Comparison of ENCODE assay signal across 15 mouse cellular contexts in genomic region chr2:179838036-179838435, GRCm38 (mm10).
DNase-seq lines count a peak whose midpoint lies in the region; ATAC-seq and TF ChIP-seq lines count a peak whose summit lies in the region.
"Had no signal": no experiment of that assay in that cellular context is flagged by ENCODE, and none has a peak within 500 bp of the region (broad histone marks: within the 10 kb centered on the region; RNA-seq: fewer than 3 reads in every experiment).

No protein-coding gene starts in this region.

- TF ChIP-seq CTCF in midbrain, postnatal 0 days (IDR thresholded peaks at IDR 0.05), result no peak

- ATAC-seq in midbrain, embryonic 13.5 days, result no peak
- ATAC-seq in midbrain, postnatal 0 days (ENCODE audit: low FRiP score), result no peak
- ATAC-seq in embryonic facial prominence, embryonic 13.5 days (ENCODE audit: insufficient number of reproducible peaks, insufficient read depth, low FRiP score, low TSS enrichment, low read depth), result no peak
- ATAC-seq in limb, embryonic 12.5 days (ENCODE audit: insufficient number of reproducible peaks, insufficient read depth, low FRiP score, low TSS enrichment, low read depth), result peak; percentile 32; the same call in 1 of the 2 replicates
- ATAC-seq in neural tube, embryonic 15.5 days (ENCODE audit: low FRiP score), result no peak
- ATAC-seq: inflammation-experienced regulatory T-cells, adult 6 months had no signal

- WGBS in midbrain, embryonic 13.5 days, result 81% methylated on average over 7 of the region's 7 CpGs
- 65% methylated on average over 7 of the region's 7 CpGs for WGBS in midbrain, postnatal 0 days
- 29% methylated on average over 7 of the region's 7 CpGs for WGBS in embryonic facial prominence, embryonic 13.5 days
- 15% methylated on average over 7 of the region's 7 CpGs for WGBS in limb, embryonic 12.5 days
- 63% methylated on average over 7 of the region's 7 CpGs for WGBS in neural tube, embryonic 15.5 days

- H3K4me2 ChIP-seq in midbrain, embryonic 13.5 days (replicated peaks), result no peak overlapping the region
- no peak overlapping the region for H3K4me2 ChIP-seq in midbrain, postnatal 0 days (ENCODE audit: low read depth, low read length, poor library complexity, severe bottlenecking)
- H3K4me2 ChIP-seq in embryonic facial prominence, embryonic 13.5 days, result peak overlapping the region; percentile 32; the same call in 1 of the 2 replicates
- peak overlapping the region; percentile 40 for H3K4me2 ChIP-seq in limb, embryonic 12.5 days
- H3K4me2 ChIP-seq in neural tube, embryonic 15.5 days, result no peak overlapping the region
- H3K4me2 ChIP-seq: forebrain, embryonic 12.5 days; liver, embryonic 13.5 days had no signal

- H3K27me3 ChIP-seq in midbrain, embryonic 13.5 days, result no peaks in the 10 kb centered on the region; the same call in 1 of the 2 replicates
- no peaks in the 10 kb centered on the region for H3K27me3 ChIP-seq in midbrain, postnatal 0 days (ENCODE audit: insufficient read depth, low read length)
- H3K27me3 ChIP-seq in embryonic facial prominence, embryonic 13.5 days, result peaks cover 13% of the 10 kb centered on the region
- no peaks in the 10 kb centered on the region; the same call in 1 of the 2 replicates for H3K27me3 ChIP-seq in limb, embryonic 12.5 days
- H3K27me3 ChIP-seq in neural tube, embryonic 15.5 days (replicated peaks), result no peaks in the 10 kb centered on the region
- H3K27me3 ChIP-seq: liver, embryonic 13.5 days had no signal

- DNase-seq in midbrain, postnatal 0 days (ENCODE audit: low spot score), result no peak
- no peak for DNase-seq in lung, adult 18-20 months
- no peak for DNase-seq in adrenal gland, postnatal 10 days
- DNase-seq: cerebellum, postnatal 10 days; heart, postnatal 10 days; liver, embryonic 13.5 days; retina, postnatal 1 day; thymus, adult 18-20 months had no signal

- H3K36me3 ChIP-seq in midbrain, embryonic 13.5 days, result no peaks in the 10 kb centered on the region
- no peaks in the 10 kb centered on the region for H3K36me3 ChIP-seq in midbrain, postnatal 0 days (ENCODE audit: insufficient read depth, low read length)
- no peaks in the 10 kb centered on the region for H3K36me3 ChIP-seq in embryonic facial prominence, embryonic 13.5 days
- H3K36me3 ChIP-seq in limb, embryonic 12.5 days, result no peaks in the 10 kb centered on the region
- H3K36me3 ChIP-seq in neural tube, embryonic 15.5 days, result no peaks in the 10 kb centered on the region
- H3K36me3 ChIP-seq: forebrain, embryonic 12.5 days; heart, embryonic 10.5 days; liver, embryonic 13.5 days had no signal

- H3K27ac ChIP-seq in midbrain, embryonic 13.5 days, result 0 out of 2 replicates have a peak overlapping the region, but pooled peaks have one; percentile 15
- no peak overlapping the region for H3K27ac ChIP-seq in midbrain, postnatal 0 days (ENCODE audit: low read depth, low read length)
- H3K27ac ChIP-seq in embryonic facial prominence, embryonic 13.5 days, result no peak overlapping the region
- H3K27ac ChIP-seq in limb, embryonic 12.5 days, result peak overlapping the region; percentile 91
- H3K27ac ChIP-seq in neural tube, embryonic 15.5 days (replicated peaks), result peak overlapping the region; percentile 4; the same call in 1 of the 2 replicates
- H3K27ac ChIP-seq: heart, embryonic 10.5 days; liver, embryonic 13.5 days had no signal

- no peaks in the 10 kb centered on the region for H3K9me3 ChIP-seq in midbrain, embryonic 13.5 days
- H3K9me3 ChIP-seq in midbrain, postnatal 0 days (ENCODE audit: low read length), result no peaks in the 10 kb centered on the region
- H3K9me3 ChIP-seq in embryonic facial prominence, embryonic 13.5 days, result no peaks in the 10 kb centered on the region
- H3K9me3 ChIP-seq in limb, embryonic 12.5 days, result no peaks in the 10 kb centered on the region
- H3K9me3 ChIP-seq in neural tube, embryonic 15.5 days (replicated peaks), result no peaks in the 10 kb centered on the region
- H3K9me3 ChIP-seq: forebrain, embryonic 12.5 days; heart, embryonic 10.5 days; liver, embryonic 13.5 days had no signal

- H3K4me1 ChIP-seq in midbrain, embryonic 13.5 days (replicated peaks), result peaks cover 36% of the 10 kb centered on the region
- H3K4me1 ChIP-seq in midbrain, postnatal 0 days (ENCODE audit: insufficient read depth, low read length), result peaks cover 10% of the 10 kb centered on the region; the same call in 1 of the 2 replicates
- H3K4me1 ChIP-seq in embryonic facial prominence, embryonic 13.5 days, result peaks cover 35% of the 10 kb centered on the region
- H3K4me1 ChIP-seq in limb, embryonic 12.5 days (replicated peaks), result peaks cover 66% of the 10 kb centered on the region
- H3K4me1 ChIP-seq in neural tube, embryonic 15.5 days, result peaks cover 48% of the 10 kb centered on the region
- H3K4me1 ChIP-seq: liver, embryonic 13.5 days had no signal

- no peak overlapping the region for H3K4me3 ChIP-seq in midbrain, embryonic 13.5 days (replicated peaks)
- H3K4me3 ChIP-seq in midbrain, postnatal 0 days (ENCODE audit: low read depth, low read length), result no peak overlapping the region
- H3K4me3 ChIP-seq in embryonic facial prominence, embryonic 13.5 days, result no peak overlapping the region
- H3K4me3 ChIP-seq in limb, embryonic 12.5 days (replicated peaks), result no peak overlapping the region; the same call in 1 of the 2 replicates
- H3K4me3 ChIP-seq in neural tube, embryonic 15.5 days (replicated peaks), result no peak overlapping the region
- H3K4me3 ChIP-seq: forebrain, embryonic 12.5 days; heart, embryonic 10.5 days; liver, embryonic 13.5 days had no signal

- H3K9ac ChIP-seq in midbrain, embryonic 13.5 days (replicated peaks), result no peak overlapping the region
- no peak overlapping the region for H3K9ac ChIP-seq in midbrain, postnatal 0 days (replicated peaks; ENCODE audit: low read length, poor library complexity, severe bottlenecking)
- H3K9ac ChIP-seq in embryonic facial prominence, embryonic 13.5 days, result no peak overlapping the region
- no peak overlapping the region for H3K9ac ChIP-seq in limb, embryonic 12.5 days (replicated peaks)
- H3K9ac ChIP-seq in neural tube, embryonic 15.5 days (replicated peaks), result no peak overlapping the region
- H3K9ac ChIP-seq: forebrain, embryonic 12.5 days; liver, embryonic 13.5 days had no signal

Comparison
In these comparisons a context has a peak if more than half of its experiments do, and no peak if none do; other contexts are left out.
1. H3K27ac ChIP-seq: peak in midbrain, embryonic 13.5 days (single experiment), limb, embryonic 12.5 days (single experiment) and neural tube, embryonic 15.5 days (single experiment); none in midbrain, postnatal 0 days (single experiment) and embryonic facial prominence, embryonic 13.5 days (single experiment).
2. H3K4me2 ChIP-seq: peak in embryonic facial prominence, embryonic 13.5 days (single experiment) and limb, embryonic 12.5 days (single experiment); none in midbrain, embryonic 13.5 days (single experiment), midbrain, postnatal 0 days (single experiment) and neural tube, embryonic 15.5 days (single experiment).